Mouse (Mus musculus): ENCODE data around the gene Vasp. TPM values are rescaled to one million over a fixed set of nuclear protein-coding genes. Genes with fewer than 3 reads are reported as not detected.
A peak's percentile ranks its signal among the peaks of the same experiment; 100 is the strongest.

Vasp gene
- polyA plus RNA-seq, 1 experiment = 189 TPM

DNA sequence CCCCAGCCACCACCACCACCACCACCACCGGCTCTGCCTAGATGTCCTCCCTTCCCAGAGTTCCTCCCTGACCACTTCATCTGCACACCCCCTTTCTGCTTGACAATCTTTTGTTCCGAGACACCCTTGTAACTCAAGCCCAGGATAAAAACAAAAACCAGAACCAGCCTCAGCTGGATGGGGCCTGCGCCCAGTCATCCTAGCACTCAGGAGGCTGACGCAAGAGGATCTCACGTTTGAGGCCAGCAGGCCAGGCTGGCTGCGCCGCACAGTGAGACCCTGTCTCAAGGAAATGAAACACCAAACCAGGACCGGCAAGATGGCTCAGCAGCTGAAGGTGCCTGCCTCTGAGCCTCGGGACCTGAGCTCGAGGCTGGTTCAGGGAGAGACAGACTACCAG is 4.6 kb downstream of the Vasp start:
- Histone ChIP-seq H3ac (ENCODE audit: control insufficient read depth, insufficient read length) (peak overlapping the region; percentile 31), H3K27me3 (ENCODE audit: control insufficient read depth, insufficient read depth, insufficient read length) (no peaks in the 10 kb centered on the region), H3K79me2 (ENCODE audit: control insufficient read depth, insufficient read depth) (peaks cover 64% of the 10 kb centered on the region), H3K36me3 (ENCODE audit: control insufficient read depth, insufficient read depth) (peaks cover 18% of the 10 kb centered on the region), H3K4me2 (ENCODE audit: low read depth) (peak overlapping the region; percentile 89), H3K4me3 (no peak overlapping the region)
- TF ChIP-seq MAX (IDR thresholded peaks at IDR 0.05; ENCODE audit: low read depth) (no peak), POLR2AphosphoS2 (IDR thresholded peaks at IDR 0.05; ENCODE audit: insufficient read length, low read depth) (peak; percentile 37)

- H3K36me3 ChIP-seq (ENCODE audit: control insufficient read depth, insufficient read depth) = peaks cover 22% of the 10 kb centered on the region
- H3K79me2 ChIP-seq (ENCODE audit: control insufficient read depth, insufficient read depth) = peaks cover 63% of the 10 kb centered on the region
- TF ChIP-seq TCF3 (IDR thresholded peaks at IDR 0.05; ENCODE audit: insufficient read length, low read depth) (no peak), MYOD1 (IDR thresholded peaks at IDR 0.05; ENCODE audit: control insufficient read depth in 1 of 3, insufficient read length in 2 of 3, low read depth in 2 of 3) (peak in 2 of 3 experiments; percentile 65 to 92), POLR2A (IDR thresholded peaks at IDR 0.05; ENCODE audit: insufficient read length, low read depth) (peak; percentile 20), CEBPB (IDR thresholded peaks at IDR 0.05; ENCODE audit: insufficient read depth, poor library complexity, severe bottlenecking) (no peak), POLR2AphosphoS2 (IDR thresholded peaks at IDR 0.05; ENCODE audit: insufficient read length, low read depth) (peak; percentile 64), MYOG (IDR thresholded peaks at IDR 0.05; ENCODE audit: control insufficient read depth in 1 of 3, insufficient read depth in 1 of 3, insufficient read length in 2 of 3, low read depth in 2 of 3) (peak in 2 of 3 experiments; percentile 85 to 94), SRF (IDR thresholded peaks at IDR 0.05; ENCODE audit: control insufficient read depth, insufficient read length, low read depth) (no peak), REST (IDR thresholded peaks at IDR 0.05; ENCODE audit: insufficient read depth, insufficient read length) (no peak)
- no peaks in the 10 kb centered on the region for H3K27me3 ChIP-seq (ENCODE audit: control insufficient read depth, insufficient read depth, insufficient read length)
- H3K4me3 ChIP-seq = no peak overlapping the region
- peak overlapping the region; percentile 56 for H3K4me2 ChIP-seq (ENCODE audit: low read depth)
- peak overlapping the region; percentile 31 for H3ac ChIP-seq (ENCODE audit: control insufficient read depth, insufficient read length)
Observed at GRCm38 (mm10) chr7:19265928-19266822, 5.4 kb downstream of the Vasp start.

DNA sequence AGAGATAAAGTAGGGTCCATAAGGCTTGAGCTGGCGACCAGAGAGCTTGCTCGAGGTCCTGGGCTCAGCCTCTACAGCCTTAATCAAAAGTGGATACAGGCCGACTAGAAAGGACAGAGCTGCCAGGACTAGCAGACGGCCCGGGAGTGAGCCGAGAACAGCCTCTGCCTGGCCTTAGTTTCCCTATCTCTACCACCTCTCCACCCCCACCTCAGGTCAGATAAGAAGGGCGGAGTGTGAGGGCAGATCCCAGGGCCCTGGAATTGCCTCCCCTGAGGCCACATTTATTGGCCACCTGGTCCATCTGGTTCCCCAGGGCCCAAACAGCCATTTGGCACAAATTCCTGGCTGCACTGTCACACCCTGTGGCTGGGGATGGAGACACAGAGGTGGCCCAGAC is 6.5 kb downstream of the Vasp start:
- Histone ChIP-seq H3K4me2 (ENCODE audit: low read depth) (peak overlapping the region; percentile 6), H3K27me3 (ENCODE audit: control insufficient read depth, insufficient read depth, insufficient read length) (no peaks in the 10 kb centered on the region), H3K79me2 (ENCODE audit: control insufficient read depth, insufficient read depth) (peaks cover 53% of the 10 kb centered on the region), H3K36me3 (ENCODE audit: control insufficient read depth, insufficient read depth) (peaks cover 22% of the 10 kb centered on the region), H3K4me3 (no peak overlapping the region), H3ac (ENCODE audit: control insufficient read depth, insufficient read length) (no peak overlapping the region)
- TF ChIP-seq MYOD1 (IDR thresholded peaks at IDR 0.05; ENCODE audit: control insufficient read depth in 1 of 3, insufficient read length in 2 of 3, low read depth in 2 of 3) (peak; percentile 33 to 83 (median 77)), E2F4 (IDR thresholded peaks at IDR 0.05; ENCODE audit: insufficient read depth) (no peak), REST (IDR thresholded peaks at IDR 0.05; ENCODE audit: insufficient read depth, insufficient read length) (no peak), TCF12 (IDR thresholded peaks at IDR 0.05; ENCODE audit: insufficient read depth, poor library complexity, severe bottlenecking) (peak; percentile 22), TCF3 (IDR thresholded peaks at IDR 0.05; ENCODE audit: insufficient read length, low read depth) (peak; percentile 56), CEBPB (IDR thresholded peaks at IDR 0.05; ENCODE audit: insufficient read depth, poor library complexity, severe bottlenecking) (no peak), MYOG (IDR thresholded peaks at IDR 0.05; ENCODE audit: control insufficient read depth in 1 of 3, insufficient read depth in 1 of 3, insufficient read length in 2 of 3, low read depth in 2 of 3) (peak in 2 of 3 experiments; percentile 85 to 94), USF1 (IDR thresholded peaks at IDR 0.05; ENCODE audit: low read depth) (no peak), SRF (IDR thresholded peaks at IDR 0.05; ENCODE audit: control insufficient read depth, insufficient read length, low read depth) (no peak), POLR2A (IDR thresholded peaks at IDR 0.05; ENCODE audit: insufficient read length, low read depth) (no peak), POLR2AphosphoS2 (IDR thresholded peaks at IDR 0.05; ENCODE audit: insufficient read length, low read depth) (peak; percentile 24), MAX (IDR thresholded peaks at IDR 0.05; ENCODE audit: low read depth) (no peak)

- Histone ChIP-seq H3K27me3 (ENCODE audit: control insufficient read depth, insufficient read depth, insufficient read length) (no peaks in the 10 kb centered on the region), H3K36me3 (ENCODE audit: control insufficient read depth, insufficient read depth) (peaks cover 30% of the 10 kb centered on the region), H3K4me3 (no peak overlapping the region), H3K79me2 (ENCODE audit: control insufficient read depth, insufficient read depth) (no peaks in the 10 kb centered on the region), H3ac (ENCODE audit: control insufficient read depth, insufficient read length) (no peak overlapping the region), H3K4me2 (ENCODE audit: low read depth) (no peak overlapping the region)
- TF ChIP-seq POLR2A (IDR thresholded peaks at IDR 0.05; ENCODE audit: insufficient read length, low read depth) = no peak
- no peak for TF ChIP-seq TCF12 (IDR thresholded peaks at IDR 0.05; ENCODE audit: insufficient read depth, poor library complexity, severe bottlenecking)
- no peak for TF ChIP-seq TCF3 (IDR thresholded peaks at IDR 0.05; ENCODE audit: insufficient read length, low read depth)
- no peak for TF ChIP-seq MAX (IDR thresholded peaks at IDR 0.05; ENCODE audit: low read depth)
- TF ChIP-seq POLR2AphosphoS2 (IDR thresholded peaks at IDR 0.05; ENCODE audit: insufficient read length, low read depth) = no peak
- TF ChIP-seq E2F4 (IDR thresholded peaks at IDR 0.05; ENCODE audit: insufficient read depth) = no peak
- TF ChIP-seq SRF (IDR thresholded peaks at IDR 0.05; ENCODE audit: control insufficient read depth, insufficient read length, low read depth) = no peak
- no peak for TF ChIP-seq MYOG (IDR thresholded peaks at IDR 0.05; ENCODE audit: control insufficient read depth in 1 of 3, insufficient read depth in 1 of 3, insufficient read length in 2 of 3, low read depth in 2 of 3)
- TF ChIP-seq REST (IDR thresholded peaks at IDR 0.05; ENCODE audit: insufficient read depth, insufficient read length) = no peak
- no peak for TF ChIP-seq CEBPB (IDR thresholded peaks at IDR 0.05; ENCODE audit: insufficient read depth, poor library complexity, severe bottlenecking)
- TF ChIP-seq MYOD1 (IDR thresholded peaks at IDR 0.05; ENCODE audit: control insufficient read depth in 1 of 3, insufficient read length in 2 of 3, low read depth in 2 of 3) = no peak
Observed at GRCm38 (mm10) chr7:19258336-19258735, 13.3 kb downstream of the Vasp start.

Data from myocyte (in vitro differentiated cells).